Mouse (Mus musculus) kidney, postnatal 25 days (tissue): ENCODE data around the gene Tsen15.

Source experiments
- DNase-seq, 2 experiments: peaks; one replicate each; pipeline ENCODE4 v3.0.0; 2021; ENCODE audit warnings: mixed read lengths in 2 of 2

The Tsen15 gene

DNA sequence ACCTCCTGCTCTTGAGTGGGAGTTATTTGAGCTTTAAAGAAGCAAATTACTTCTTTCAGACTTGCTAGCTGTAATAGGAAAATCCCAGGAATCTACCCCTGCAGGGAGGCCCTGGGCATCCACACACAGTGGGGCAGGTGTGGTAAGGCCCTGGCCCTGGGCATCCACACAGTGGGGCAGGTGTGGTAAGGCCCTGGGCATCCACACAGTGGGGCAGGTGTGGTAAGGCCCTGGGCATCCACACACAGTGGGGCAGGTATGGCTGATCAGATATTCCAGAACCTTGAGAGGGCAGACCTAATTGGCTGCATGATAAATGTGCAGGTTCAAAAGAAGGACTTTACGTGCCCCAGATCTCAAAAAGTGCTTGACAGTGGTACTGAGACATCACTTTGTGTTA lies 1.9 kb downstream of the Tsen15 start:
- DNase-seq, result no peak

DNA sequence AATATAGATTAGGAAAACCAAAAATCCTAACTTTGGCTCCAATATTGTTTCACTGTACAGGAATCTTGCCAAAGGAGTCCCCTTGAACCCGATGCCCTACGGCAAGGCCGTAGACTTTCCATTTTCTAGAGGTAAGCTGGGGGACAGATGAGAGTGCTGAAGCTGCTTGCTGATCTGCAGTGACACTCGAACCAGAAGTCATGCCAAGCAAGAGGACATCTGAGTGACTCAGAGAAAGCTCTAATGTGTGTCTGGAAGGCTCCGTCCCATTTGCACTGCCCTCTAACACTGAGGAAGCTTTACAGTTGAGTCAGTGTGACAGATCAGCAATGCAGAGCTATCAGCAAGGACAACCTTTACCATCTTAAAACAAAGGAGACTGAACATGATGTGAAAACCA lies 8.2 kb downstream of the Tsen15 start:
- DNase-seq, result no peak

DNA sequence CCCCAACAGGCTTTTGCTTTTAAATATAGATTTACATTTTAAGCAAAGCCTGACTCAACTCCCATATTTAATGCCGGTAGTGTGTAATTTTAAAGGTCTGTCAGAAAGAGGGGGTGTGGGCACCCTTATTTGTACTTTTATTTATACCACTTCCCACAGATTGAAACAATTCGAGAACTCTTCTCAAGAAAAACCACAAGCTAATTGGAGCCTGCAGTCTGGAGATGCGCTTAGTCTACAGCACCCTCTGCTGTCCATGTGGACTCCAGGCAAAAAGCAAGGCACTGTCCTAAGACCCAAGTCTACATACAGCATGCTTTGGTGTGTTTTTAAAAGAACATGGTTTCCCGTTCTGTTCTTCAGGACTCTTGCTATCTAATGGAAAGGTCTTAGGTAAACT lies 17.3 kb downstream of the Tsen15 start:
- peak; percentile 57 to 64 for DNase-seq

DNA sequence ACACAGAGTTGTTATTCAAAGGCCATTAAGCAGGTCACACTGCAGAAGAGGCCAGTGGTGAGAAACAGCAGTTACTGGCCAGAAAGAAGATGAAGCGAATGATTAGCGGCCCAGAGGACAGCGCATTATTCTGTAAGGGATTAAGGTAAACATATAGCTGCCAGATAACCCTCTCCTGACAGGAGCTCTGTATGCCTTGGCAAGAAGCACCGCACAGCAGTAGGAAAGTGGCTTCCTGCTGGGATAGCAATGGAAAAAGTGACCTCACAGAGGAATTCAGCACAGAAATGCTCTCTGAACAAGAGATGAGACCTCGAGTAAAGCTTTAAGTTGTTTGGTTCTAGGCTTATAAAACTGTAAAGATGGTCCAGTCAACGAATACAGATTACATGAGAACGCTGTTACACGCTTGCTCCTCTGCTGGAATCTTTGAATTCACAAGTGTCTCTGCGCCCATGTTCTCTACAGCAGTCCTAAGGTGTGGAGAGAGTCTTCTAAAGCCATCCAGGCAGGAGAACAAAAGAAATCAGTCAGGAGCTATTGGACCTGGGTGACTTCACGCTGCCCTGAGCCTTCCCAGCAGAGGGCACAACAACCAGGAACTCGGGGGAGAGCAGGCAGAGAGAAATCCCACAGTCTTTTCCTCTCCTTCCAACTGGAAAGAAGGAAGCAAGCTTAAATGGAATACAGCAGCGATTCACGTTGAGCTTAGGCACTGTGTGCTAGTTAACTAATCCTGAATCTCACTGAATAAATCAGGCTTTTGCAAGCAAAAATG lies 18.0 kb downstream of the Tsen15 start:
- DNase-seq, result no peak

DNA sequence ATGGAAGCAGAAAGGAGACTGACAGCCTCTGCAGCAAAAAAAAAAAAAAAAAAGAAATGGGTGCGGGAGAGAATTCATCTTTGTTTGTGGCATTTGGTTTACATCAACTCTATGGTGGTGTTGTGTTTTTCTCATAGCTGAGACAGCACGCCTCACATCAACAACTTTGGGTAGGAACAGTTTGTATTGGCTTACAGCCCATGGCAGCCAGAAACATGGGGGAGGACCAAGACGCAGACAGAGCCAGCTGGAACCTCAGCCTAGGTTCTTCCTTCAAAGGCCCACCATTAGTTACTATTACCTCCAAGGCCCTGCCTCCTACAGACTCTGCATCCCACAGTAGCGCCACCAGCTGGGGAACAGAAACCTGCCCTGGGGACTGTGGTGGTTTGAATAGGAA lies 29.8 kb downstream of the Tsen15 start:
- peak in 1 of 2 experiments; percentile 12 for DNase-seq

DNA sequence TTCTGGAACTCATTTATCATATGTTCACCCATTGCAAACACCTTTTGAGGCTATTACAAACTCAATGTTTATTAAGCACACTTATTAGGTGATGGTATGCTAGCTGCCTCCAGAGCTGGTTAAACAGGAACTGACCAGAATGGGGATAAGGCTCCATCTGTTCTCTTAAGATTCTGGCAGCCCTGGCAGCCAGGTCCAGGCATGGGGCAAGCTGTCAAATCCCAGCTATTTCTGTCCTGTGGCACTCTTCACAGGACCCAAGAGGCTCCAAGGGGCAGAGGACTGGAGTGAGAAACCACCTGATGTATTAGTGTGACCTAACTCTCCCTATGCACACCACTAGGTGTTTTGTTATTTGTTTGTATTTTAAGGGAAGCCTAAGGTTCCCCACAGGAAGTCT lies 38.5 kb downstream of the Tsen15 start:
- DNase-seq, result no peak

DNA sequence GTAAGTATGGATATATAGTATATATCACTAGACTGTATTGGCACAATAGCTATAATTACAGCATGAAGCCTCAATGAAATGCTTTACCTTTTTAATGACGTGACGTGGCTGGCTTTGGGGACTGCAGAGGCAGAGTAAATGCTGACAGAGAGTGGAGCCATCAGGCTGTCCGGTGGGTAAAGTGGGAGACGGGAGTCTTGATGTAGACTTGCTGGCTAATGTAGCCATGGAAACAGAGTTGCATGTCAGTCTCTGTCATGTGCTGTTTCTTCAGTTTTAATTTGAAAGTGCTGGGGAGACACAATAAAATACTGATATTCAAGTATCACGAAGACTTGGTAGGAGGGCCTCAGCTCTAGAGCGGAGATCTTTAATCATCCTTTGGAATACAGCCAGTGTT lies 62.5 kb downstream of the Tsen15 start:
- no peak for DNase-seq
